12 mouse cellular contexts compared by ENCODE assay signal in the genomic region with DNA sequence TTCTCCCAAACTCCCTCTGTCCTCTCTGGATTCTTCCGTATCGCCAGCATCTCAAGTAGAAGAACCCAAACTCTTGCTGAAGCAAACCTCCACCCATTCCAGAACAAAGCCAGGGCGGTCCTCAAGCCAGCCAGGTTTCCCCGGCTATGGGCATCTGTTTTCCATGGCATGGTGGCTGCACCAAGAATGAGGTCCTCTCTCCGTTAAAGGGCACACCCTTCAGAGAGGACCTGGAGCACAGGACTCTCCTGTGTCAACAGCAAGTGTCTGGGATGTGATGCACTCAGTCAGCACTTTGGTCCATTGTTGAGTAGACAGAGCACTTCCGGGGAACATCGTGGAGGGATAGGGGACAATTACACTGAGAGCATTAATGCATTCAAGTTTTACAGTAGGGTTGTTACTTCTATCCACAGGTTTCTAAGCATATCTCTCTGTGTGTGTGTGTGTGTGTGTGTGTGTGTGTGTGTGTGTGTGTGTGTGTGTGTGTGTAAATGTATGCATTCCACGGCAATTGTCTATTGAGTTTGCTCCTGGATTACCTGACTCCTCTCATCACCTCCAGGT. TPM values are rescaled to one million over a fixed set of nuclear protein-coding genes. Genes with fewer than 3 reads are reported as not detected.
DNase-seq lines count a peak whose midpoint lies in the region; ATAC-seq lines count a peak whose summit lies in the region.
"Had no signal": no experiment of that assay in that cellular context is flagged by ENCODE, and none has a peak within 500 bp of the region (broad histone marks: within the 10 kb centered on the region; RNA-seq: fewer than 3 reads in every experiment).

No protein-coding gene starts in this region.

- peaks cover 33% of the 10 kb centered on the region for H3K4me1 ChIP-seq in kidney, embryonic 15.5 days
- H3K4me1 ChIP-seq in neural tube, embryonic 12.5 days, result peaks cover 9% of the 10 kb centered on the region
- peaks cover 31% of the 10 kb centered on the region for H3K4me1 ChIP-seq in limb, embryonic 10.5 days

- 63% methylated on average over 8 of the region's 8 CpGs for WGBS in kidney, embryonic 15.5 days
- 71% methylated on average over 8 of the region's 8 CpGs for WGBS in neural tube, embryonic 12.5 days
- 63% methylated on average over 7 of the region's 8 CpGs for WGBS in limb, embryonic 10.5 days

- peak overlapping the region; percentile 52 for H3K4me2 ChIP-seq in kidney, embryonic 15.5 days
- no peak overlapping the region for H3K4me2 ChIP-seq in neural tube, embryonic 12.5 days (replicated peaks)

- no peak overlapping the region for H3K4me3 ChIP-seq in kidney, embryonic 15.5 days (replicated peaks)
- no peak overlapping the region for H3K4me3 ChIP-seq in neural tube, embryonic 12.5 days
- H3K4me3 ChIP-seq in limb, embryonic 10.5 days, result no peak overlapping the region

- ATAC-seq in kidney, embryonic 15.5 days (replicated peaks; ENCODE audit: low FRiP score), result no peak
- no peak for ATAC-seq in neural tube, embryonic 12.5 days (ENCODE audit: low FRiP score, low read depth)
- ATAC-seq: Patski had no signal

- no peak overlapping the region for H3K9ac ChIP-seq in kidney, embryonic 15.5 days
- peak overlapping the region; percentile 0; the same call in 1 of the 2 replicates for H3K9ac ChIP-seq in neural tube, embryonic 12.5 days
- H3K9ac ChIP-seq: forebrain, embryonic 13.5 days; hindbrain, embryonic 12.5 days had no signal

- H3K27ac ChIP-seq in kidney, embryonic 15.5 days, result no peak overlapping the region
- no peak overlapping the region for H3K27ac ChIP-seq in neural tube, embryonic 12.5 days
- H3K27ac ChIP-seq in limb, embryonic 10.5 days, result peak overlapping the region; percentile 36; the same call in 1 of the 2 replicates
- H3K27ac ChIP-seq: forebrain, embryonic 13.5 days; hindbrain, embryonic 12.5 days had no signal

- H3K27me3 ChIP-seq in kidney, embryonic 15.5 days, result no peaks in the 10 kb centered on the region; the same call in 1 of the 2 replicates
- no peaks in the 10 kb centered on the region for H3K27me3 ChIP-seq in neural tube, embryonic 12.5 days (replicated peaks)
- H3K27me3 ChIP-seq in limb, embryonic 10.5 days (ENCODE audit: low read depth, poor library complexity, severe bottlenecking), result peaks cover 16% of the 10 kb centered on the region

- DNase-seq in kidney, postnatal 14 days, result no peak
- DNase-seq in neural tube, embryonic 10.5 days (ENCODE audit: extremely low spot score, low spot score), result no peak
- no peak for DNase-seq in limb, embryonic 10.5 days (ENCODE audit: low spot score)
- DNase-seq in naive thymus-derived CD4-positive, alpha-beta T cell, adult 2 months (ENCODE audit: low read depth), result peak; percentile 25
- DNase-seq in frontal cortex, postnatal 14 days (ENCODE audit: low spot score in 2 of 2), result no peak
- DNase-seq in layer of hippocampus, adult 11-12 months (ENCODE audit: low spot score), result no peak

- no peaks in the 10 kb centered on the region for H3K36me3 ChIP-seq in kidney, embryonic 15.5 days
- no peaks in the 10 kb centered on the region for H3K36me3 ChIP-seq in neural tube, embryonic 12.5 days
- no peaks in the 10 kb centered on the region for H3K36me3 ChIP-seq in limb, embryonic 10.5 days
- H3K36me3 ChIP-seq: hindbrain, embryonic 12.5 days; midbrain, embryonic 10.5 days had no signal

- H3K9me3 ChIP-seq in kidney, embryonic 15.5 days (replicated peaks), result no peaks in the 10 kb centered on the region
- H3K9me3 ChIP-seq in neural tube, embryonic 12.5 days, result 0 out of 2 replicates have a peak, but pooled peaks cover 5% of the 10 kb centered on the region
- no peaks in the 10 kb centered on the region for H3K9me3 ChIP-seq in limb, embryonic 10.5 days (replicated peaks)
- H3K9me3 ChIP-seq: forebrain, embryonic 13.5 days; hindbrain, embryonic 12.5 days had no signal

RNA-seq across cellular contexts. Expression of gene Cpsf6, which starts 56.6 kb away (rescaled TPM):
- polyA plus RNA-seq in kidney, embryonic 15.5 days (2015; fragmentation: Nextera tagmentation; extraction: Ambion mirVana), result 164 and 169 TPM in 2 replicates
- polyA plus RNA-seq in neural tube, embryonic 12.5 days (2016; fragmentation: Nextera tagmentation; extraction: Ambion mirVana), result 216 and 225 TPM in 2 replicates
- polyA plus RNA-seq in limb, embryonic 10.5 days (2016; fragmentation: Nextera tagmentation; extraction: Ambion mirVana), result 230 and 235 TPM in 2 replicates
